Mouse (Mus musculus): Measurements from ENCODE around the gene Ints2.
"Not testable (repeated sequence)": the region's sequence is repeated elsewhere in the genome, so short reads cannot be mapped to it uniquely, and the experiment has no call there.

The Ints2 gene

GRCm38 (mm10) chr11:86257460-86258076 lies at the start of gene Ints2:
Ints2 (minus strand) TSS chr11:86257575.
- peak; percentile 92 to 93 for DNase-seq (ENCODE audit: low spot score in 2 of 2)

- DNase-seq (ENCODE audit: low spot score in 2 of 2): not testable (repeated sequence)
Measured at GRCm38 (mm10) chr11:86292201-86292600, 34.8 kb upstream of the Ints2 start.

GRCm38 (mm10) chr11:86291714-86292113 lies 34.3 kb upstream of the Ints2 start:
- DNase-seq (ENCODE audit: low spot score in 2 of 2): no peak

- no peak for DNase-seq (ENCODE audit: low spot score in 2 of 2)
Measured at GRCm38 (mm10) chr11:86285729-86286128, 28.4 kb upstream of the Ints2 start.

- DNase-seq (ENCODE audit: low spot score in 2 of 2): no peak
Measured at GRCm38 (mm10) chr11:86278442-86279102, 21.2 kb upstream of the Ints2 start.

- DNase-seq (ENCODE audit: low spot score in 2 of 2): peak in 1 of 2 experiments; percentile 10
Measured at GRCm38 (mm10) chr11:86257054-86257453, 321 bp downstream of the Ints2 start.

GRCm38 (mm10) chr11:86253342-86253741 lies 4.0 kb downstream of the Ints2 start:
- DNase-seq (ENCODE audit: low spot score in 2 of 2): no peak

- no peak for DNase-seq (ENCODE audit: low spot score in 2 of 2)
Measured at GRCm38 (mm10) chr11:86232446-86232845, 24.9 kb downstream of the Ints2 start.

GRCm38 (mm10) chr11:86231781-86232350 lies 25.5 kb downstream of the Ints2 start:
- DNase-seq (ENCODE audit: low spot score in 2 of 2): no peak

GRCm38 (mm10) chr11:86226646-86227180 lies 30.7 kb downstream of the Ints2 start:
- no peak for DNase-seq (ENCODE audit: low spot score in 2 of 2)

- no peak for DNase-seq (ENCODE audit: low spot score in 2 of 2)
Measured at GRCm38 (mm10) chr11:86225761-86226160, 31.6 kb downstream of the Ints2 start.

GRCm38 (mm10) chr11:86211803-86212202 lies 45.6 kb downstream of the Ints2 start:
- DNase-seq (ENCODE audit: low spot score in 2 of 2): no peak

GRCm38 (mm10) chr11:86209123-86209522 lies 48.3 kb downstream of the Ints2 start:
- DNase-seq (ENCODE audit: low spot score in 2 of 2): no peak

- DNase-seq (ENCODE audit: low spot score in 2 of 2): no peak
Measured at GRCm38 (mm10) chr11:86205876-86206275, 51.5 kb downstream of the Ints2 start.

GRCm38 (mm10) chr11:86205031-86205430 lies 52.3 kb downstream of the Ints2 start:
- no peak for DNase-seq (ENCODE audit: low spot score in 2 of 2)

- DNase-seq (ENCODE audit: low spot score in 2 of 2): no peak
Measured at GRCm38 (mm10) chr11:86201901-86202675, 55.3 kb downstream of the Ints2 start.

GRCm38 (mm10) chr11:86201037-86201786 lies 56.2 kb downstream of the Ints2 start, which contains the start of gene Brip1:
Brip1 (minus strand) TSS chr11:86201193.
- DNase-seq (ENCODE audit: low spot score in 2 of 2): peak; percentile 85 to 89

- DNase-seq (ENCODE audit: low spot score in 2 of 2): no peak
Measured at GRCm38 (mm10) chr11:86200460-86201021, 56.8 kb downstream of the Ints2 start.

- DNase-seq (ENCODE audit: low spot score in 2 of 2): no peak
Measured at GRCm38 (mm10) chr11:86199733-86200132, 57.6 kb downstream of the Ints2 start.

GRCm38 (mm10) chr11:86185224-86185623 lies 72.2 kb downstream of the Ints2 start:
- not testable (repeated sequence) for DNase-seq (ENCODE audit: low spot score in 2 of 2)

GRCm38 (mm10) chr11:86175833-86176232 lies 81.5 kb downstream of the Ints2 start:
- DNase-seq (ENCODE audit: low spot score in 2 of 2): no peak

Measured in frontal cortex, postnatal 10 days (tissue).